Mouse (Mus musculus) A20 (cell line): ENCODE measurements around the gene Map2k4.
A peak's percentile ranks its signal among the peaks of the same experiment; 100 is the strongest.

Source experiments
- DNase-seq: peaks from one replicate; pipeline ENCODE4 v3.0.0-alpha.2; 2011; ENCODE audit warnings: low read depth, low spot score

The Map2k4 gene

GRCm38 (mm10) chr11:65773946-65774656 lies 14.0 kb downstream of the Map2k4 start:
- DNase-seq: no peak

DNA sequence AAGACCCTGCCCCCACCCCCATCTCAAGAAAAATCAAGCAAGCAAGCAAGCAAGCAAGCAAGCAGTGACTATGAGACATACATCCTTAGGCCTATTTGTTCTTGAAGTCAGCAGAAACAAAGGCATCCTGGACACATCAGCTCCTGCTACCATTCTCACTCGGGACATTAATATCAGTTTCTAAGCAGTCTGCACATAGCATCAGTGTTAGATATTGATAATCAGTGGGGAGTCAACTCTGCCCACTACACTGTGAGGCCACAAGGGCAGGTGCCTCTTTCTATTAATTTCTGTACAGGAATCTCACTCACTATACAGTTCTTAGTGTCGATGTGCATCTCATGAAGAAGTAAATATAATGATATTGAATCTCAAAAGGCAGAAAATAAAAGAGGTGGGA lies 14.6 kb downstream of the Map2k4 start:
- no peak for DNase-seq

DNA sequence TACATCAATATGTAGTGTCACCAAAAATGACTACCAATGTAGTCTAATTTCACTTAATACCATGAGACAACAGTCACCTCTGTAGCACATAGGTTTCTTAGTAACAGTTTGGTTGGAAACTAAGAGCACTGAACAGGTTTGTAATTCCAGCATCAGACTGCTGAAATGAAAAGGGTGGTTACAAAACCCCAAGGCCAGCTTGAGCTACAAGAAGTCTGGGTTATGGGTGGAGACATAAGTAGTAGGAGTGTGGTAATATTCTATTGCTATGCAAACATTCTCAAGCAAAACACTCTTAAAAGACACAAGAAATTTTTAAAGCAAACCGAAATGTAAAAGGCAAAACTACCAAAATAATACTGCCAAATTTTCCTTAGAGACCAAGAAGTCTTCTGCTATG lies 16.6 kb downstream of the Map2k4 start:
- DNase-seq: no peak

DNA sequence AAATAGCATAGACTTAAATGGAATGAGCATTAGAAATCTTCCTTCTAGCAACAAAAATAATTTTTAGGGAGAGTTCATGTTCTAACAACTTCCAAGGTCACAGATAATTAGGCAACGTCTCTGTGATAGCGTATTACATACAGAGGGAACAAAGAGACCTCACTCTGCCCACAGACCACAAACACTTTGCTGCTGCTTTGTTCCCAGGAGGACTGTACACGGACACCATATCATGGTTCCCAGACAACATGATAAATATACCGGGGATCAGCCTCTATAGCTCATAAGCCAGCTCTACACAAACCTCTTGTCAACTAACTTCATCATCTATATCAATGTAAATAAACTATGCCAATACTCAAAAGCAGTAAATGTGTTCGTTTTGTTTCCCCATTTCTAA lies 18.1 kb downstream of the Map2k4 start:
- DNase-seq: no peak

- no peak for DNase-seq
Observed at GRCm38 (mm10) chr11:65768445-65768844, 19.7 kb downstream of the Map2k4 start.

- no peak for DNase-seq
Observed at GRCm38 (mm10) chr11:65760912-65761311, 27.2 kb downstream of the Map2k4 start.

DNA sequence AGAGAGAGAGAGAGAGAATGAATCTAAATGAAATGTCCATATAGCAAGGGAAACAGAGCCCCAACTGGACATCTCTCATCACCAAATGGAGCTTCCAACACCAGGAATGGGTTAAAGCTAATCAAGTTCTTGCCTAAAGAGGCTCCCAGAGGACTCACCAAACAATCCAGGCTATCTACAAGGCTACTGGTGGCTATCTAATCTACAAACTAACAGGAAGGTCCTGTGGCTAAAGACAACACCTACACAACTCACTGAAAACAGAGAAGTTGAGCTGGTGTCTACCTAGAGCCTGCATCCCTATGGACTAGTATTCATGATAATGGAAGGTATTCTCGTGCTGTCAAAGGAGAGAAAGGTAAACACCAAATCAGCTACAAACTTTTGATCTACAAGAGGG lies 28.7 kb downstream of the Map2k4 start:
- DNase-seq: no peak

GRCm38 (mm10) chr11:65754161-65754560 lies 33.9 kb downstream of the Map2k4 start:
- DNase-seq: no peak

- no peak for DNase-seq
Observed at GRCm38 (mm10) chr11:65753593-65753992, 34.5 kb downstream of the Map2k4 start.

GRCm38 (mm10) chr11:65750546-65750945 lies 37.6 kb downstream of the Map2k4 start:
- no peak for DNase-seq

GRCm38 (mm10) chr11:65747433-65747832 lies 40.7 kb downstream of the Map2k4 start:
- DNase-seq: no peak

- DNase-seq: no peak
Observed at GRCm38 (mm10) chr11:65745707-65746333, 42.3 kb downstream of the Map2k4 start.

GRCm38 (mm10) chr11:65743866-65744265 lies 44.2 kb downstream of the Map2k4 start:
- no peak for DNase-seq

DNA sequence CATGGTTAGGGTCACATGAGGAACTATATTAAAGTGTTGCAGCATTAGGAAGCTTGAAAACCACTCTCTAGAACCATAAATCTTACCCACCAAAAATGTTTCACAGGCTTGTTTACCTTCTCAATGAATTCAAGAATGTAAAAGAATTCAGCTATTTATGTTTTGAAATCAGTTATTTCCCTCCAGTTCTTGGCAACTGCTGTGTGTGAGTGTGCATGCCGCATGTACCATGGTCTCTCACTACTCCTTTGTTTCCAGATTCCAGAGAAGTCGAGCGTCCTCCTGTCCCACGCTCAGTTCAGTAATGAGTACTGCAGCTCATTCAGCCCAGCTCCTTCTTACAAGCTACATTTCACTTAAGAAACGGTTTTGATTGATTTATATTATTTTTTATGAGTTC lies 47.3 kb downstream of the Map2k4 start:
- DNase-seq: no peak

DNA sequence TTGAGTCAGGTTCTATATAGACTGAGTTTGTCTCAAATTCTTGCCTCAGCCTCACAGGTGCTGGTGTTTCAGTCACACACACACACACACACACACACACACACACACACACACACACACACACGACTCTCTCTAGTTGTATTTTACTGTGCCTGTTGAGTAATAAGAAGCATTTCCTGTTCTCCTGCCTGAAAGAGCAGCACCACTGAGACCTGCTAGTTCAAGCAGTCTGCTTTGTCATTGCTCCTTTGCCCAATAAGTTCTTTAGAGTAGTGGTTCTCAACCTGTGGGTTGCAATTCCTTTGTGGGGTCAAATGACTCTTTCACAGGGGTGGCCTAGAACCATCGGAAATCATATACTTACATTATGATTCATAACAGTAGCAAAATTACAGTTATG lies 47.7 kb downstream of the Map2k4 start:
- peak; percentile 22 for DNase-seq

DNA sequence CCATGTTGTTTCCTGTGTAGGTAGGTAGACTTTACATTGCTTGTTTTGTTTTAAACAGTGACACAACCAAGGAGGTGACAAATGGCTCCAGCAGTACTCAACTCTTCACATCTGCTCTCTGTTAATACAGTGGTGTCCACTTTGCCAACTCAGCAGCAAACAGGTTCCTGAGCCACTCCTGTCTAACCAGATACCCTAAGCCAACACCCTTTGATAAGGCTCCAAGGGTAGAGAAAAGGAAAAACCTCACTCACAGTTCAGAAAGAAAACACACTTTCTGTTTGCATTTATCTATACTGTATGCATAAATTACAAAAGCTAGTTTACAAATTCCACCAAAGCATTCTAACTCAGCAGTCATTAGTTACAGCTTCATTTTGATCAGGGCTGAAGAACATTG lies 48.2 kb downstream of the Map2k4 start:
- no peak for DNase-seq

GRCm38 (mm10) chr11:65734656-65735055 lies 53.4 kb downstream of the Map2k4 start:
- DNase-seq: no peak

DNA sequence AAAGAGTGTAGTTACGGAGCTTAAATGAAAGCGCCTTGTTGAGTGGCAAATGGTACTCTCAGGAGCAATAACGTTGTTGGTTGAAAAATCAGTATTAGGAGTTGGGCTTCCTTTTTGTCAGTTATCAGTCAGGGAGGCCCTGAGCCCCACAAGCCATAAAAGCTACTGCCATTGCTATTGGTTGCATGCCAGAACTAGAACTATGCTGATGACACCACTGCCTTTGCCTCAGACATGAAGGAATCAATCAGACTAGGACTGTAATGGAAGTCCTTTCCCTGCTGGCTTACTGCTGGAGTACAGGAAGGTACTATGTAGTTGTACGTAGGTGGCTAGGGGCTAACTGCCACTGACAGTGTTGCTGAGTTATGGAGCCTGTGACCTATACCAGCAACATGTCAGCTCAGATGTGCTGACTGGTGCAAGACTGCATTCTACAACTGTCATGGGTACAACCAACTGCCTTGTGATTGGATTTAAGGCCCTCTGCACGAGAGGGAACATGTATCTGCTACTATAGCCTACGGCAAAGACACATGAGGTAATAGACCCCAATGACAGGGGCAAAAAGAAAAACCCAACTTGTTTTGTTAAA lies 58.4 kb downstream of the Map2k4 start:
- DNase-seq: no peak

GRCm38 (mm10) chr11:65728906-65729305 lies 59.2 kb downstream of the Map2k4 start:
- DNase-seq: no peak

DNA sequence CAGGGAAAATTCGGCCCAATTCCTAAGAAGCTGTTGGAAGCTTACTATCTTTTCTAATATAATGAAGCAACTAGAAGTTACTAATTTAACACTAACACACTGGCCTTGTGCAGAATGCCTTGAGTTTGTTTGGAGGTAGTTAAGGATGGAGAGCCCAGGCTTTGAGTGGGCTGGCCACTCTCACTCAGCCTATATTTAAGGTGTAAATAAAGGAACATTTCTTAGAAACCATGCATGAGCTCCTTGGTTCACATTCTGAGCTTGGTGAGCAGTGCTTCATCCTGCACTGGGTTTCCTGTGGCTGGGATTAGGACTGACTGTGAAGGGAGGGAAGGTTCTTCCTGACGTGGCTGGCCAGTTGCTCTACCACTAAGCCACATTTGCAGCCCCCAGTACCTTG lies 64.4 kb downstream of the Map2k4 start:
- no peak for DNase-seq

- no peak for DNase-seq
Observed at GRCm38 (mm10) chr11:65721615-65722014, 66.5 kb downstream of the Map2k4 start.

DNA sequence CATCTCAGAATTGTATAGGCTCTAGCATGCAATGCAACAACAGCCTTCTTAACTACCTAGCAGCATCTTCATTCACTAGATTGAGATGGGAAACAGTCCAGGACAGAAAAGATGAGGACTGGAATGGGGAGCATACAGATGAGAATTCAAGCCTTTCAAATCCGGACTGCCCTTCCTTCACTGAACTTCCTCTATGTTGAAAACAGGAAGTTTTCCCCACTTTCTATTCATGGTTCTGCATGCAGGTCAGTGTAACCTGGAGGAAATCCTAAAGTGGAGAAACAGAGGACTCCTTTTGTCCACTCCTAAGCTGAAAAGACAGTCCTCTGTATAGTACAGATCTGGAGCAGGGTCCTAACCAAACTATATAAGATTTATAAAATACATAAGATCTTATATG lies 68.1 kb downstream of the Map2k4 start:
- DNase-seq: no peak

DNA sequence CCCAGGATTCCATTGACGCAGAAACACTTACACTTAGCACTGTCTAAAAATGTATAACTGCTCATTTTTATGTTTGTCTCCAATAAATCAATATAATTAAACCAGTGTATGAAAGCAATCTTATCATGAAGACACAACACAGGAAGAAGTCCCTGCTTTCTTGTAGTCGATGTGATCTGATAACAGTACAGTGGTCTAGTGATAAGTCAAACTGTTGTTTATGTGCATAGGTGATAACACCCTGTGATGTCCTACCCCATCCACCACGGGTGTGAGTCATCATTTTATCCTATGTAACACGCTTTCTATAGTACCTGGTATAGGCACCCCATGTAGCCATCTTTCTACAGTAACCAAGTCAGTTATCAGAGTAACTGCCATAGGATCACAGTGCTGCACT lies 74.3 kb downstream of the Map2k4 start:
- no peak for DNase-seq
